In the genomic region with DNA sequence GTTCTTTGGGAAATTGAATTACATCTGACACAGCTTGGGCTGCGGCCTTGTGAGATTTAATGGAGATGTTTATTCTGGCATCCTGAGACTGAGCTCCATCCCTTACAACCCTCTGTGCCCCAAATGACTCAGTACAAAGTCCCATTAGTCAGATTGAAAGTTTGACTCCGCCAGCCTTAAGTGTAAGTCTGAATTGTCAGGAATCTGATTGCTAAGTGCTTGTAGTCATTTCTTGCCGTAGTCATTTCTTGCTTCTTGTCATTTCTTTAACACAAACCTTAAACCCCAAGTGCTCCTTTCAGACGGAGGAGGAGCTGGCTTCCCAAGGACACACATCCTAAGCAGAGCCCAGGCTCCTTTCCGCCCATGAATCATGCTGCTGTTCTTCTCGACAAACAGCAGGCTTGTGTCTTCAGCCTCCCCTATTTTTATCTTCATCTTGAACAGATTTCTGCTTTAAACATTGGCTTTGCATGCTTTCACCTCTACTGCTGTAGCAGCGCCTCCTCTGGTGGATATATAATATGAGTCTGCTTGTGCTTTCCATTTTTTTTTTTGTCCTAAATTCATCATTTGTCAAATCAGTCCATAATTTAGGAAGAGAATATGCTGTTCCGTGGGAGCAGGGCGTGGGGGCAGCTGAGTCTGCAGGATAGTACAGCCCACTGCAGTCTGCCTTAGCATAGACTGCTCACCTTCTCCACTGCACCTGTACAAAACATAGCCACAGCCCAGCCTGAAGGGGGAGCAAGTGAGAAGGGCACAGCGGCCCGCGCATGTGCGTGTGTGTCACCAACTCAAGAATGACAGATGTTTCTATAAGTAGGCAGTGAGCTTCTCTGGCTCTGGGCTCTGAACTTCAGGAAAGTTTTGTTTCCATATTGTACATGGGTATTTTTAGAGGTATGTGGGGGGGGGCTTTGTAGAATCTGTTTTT, we compare ENCODE assay signal across 10 mouse cellular contexts.
A peak's percentile ranks its signal among the peaks of the same experiment; 100 is the strongest.
DNase-seq lines count a peak whose midpoint lies in the region; ATAC-seq and TF ChIP-seq lines count a peak whose summit lies in the region.
"Had no signal": no experiment of that assay in that cellular context is flagged by ENCODE, and none has a peak within 500 bp of the region (broad histone marks: within the 10 kb centered on the region; RNA-seq: fewer than 3 reads in every experiment).

No protein-coding gene starts in this region.

- H3K4me2 ChIP-seq in intestine, postnatal 0 days (replicated peaks; ENCODE audit: low read depth) = no peak overlapping the region
- H3K4me2 ChIP-seq in intestine, embryonic 16.5 days (ENCODE audit: low read depth, low read length) = no peak overlapping the region
- no peak overlapping the region for H3K4me2 ChIP-seq in hindbrain, postnatal 0 days (ENCODE audit: low read depth, low read length)

- H3K36me3 ChIP-seq in intestine, postnatal 0 days (ENCODE audit: control insufficient read depth, insufficient read depth) = no peaks in the 10 kb centered on the region
- no peaks in the 10 kb centered on the region for H3K36me3 ChIP-seq in intestine, embryonic 16.5 days (ENCODE audit: control insufficient read depth, insufficient read depth, low read length)
- no peaks in the 10 kb centered on the region for H3K36me3 ChIP-seq in hindbrain, postnatal 0 days (ENCODE audit: insufficient read depth, low read length)

- ATAC-seq in intestine, postnatal 0 days = no peak
- ATAC-seq in intestine, embryonic 16.5 days = no peak
- no peak for ATAC-seq in hindbrain, postnatal 0 days

- H3K4me1 ChIP-seq in intestine, postnatal 0 days (replicated peaks; ENCODE audit: control insufficient read depth, insufficient read depth, low read length) = no peaks in the 10 kb centered on the region
- H3K4me1 ChIP-seq in intestine, embryonic 16.5 days (ENCODE audit: control insufficient read depth, insufficient read depth, low read length) = no peaks in the 10 kb centered on the region
- no peaks in the 10 kb centered on the region for H3K4me1 ChIP-seq in hindbrain, postnatal 0 days (ENCODE audit: insufficient read depth, low read length)

- H3K27ac ChIP-seq in intestine, postnatal 0 days (ENCODE audit: low read depth, low read length) = no peak overlapping the region
- H3K27ac ChIP-seq in intestine, embryonic 16.5 days (ENCODE audit: low read length) = no peak overlapping the region
- no peak overlapping the region for H3K27ac ChIP-seq in hindbrain, postnatal 0 days

- TF ChIP-seq CTCF in intestine, postnatal 0 days (IDR thresholded peaks at IDR 0.05; ENCODE audit: low read depth) = peak; percentile 47
- TF ChIP-seq CTCF in hindbrain, postnatal 0 days (IDR thresholded peaks at IDR 0.05; ENCODE audit: low read depth) = no peak

- H3K27me3 ChIP-seq in intestine, postnatal 0 days (replicated peaks; ENCODE audit: control insufficient read depth, insufficient read depth, low read length) = no peaks in the 10 kb centered on the region
- H3K27me3 ChIP-seq in intestine, embryonic 16.5 days (replicated peaks; ENCODE audit: control insufficient read depth, insufficient read depth, low read length) = no peaks in the 10 kb centered on the region
- no peaks in the 10 kb centered on the region for H3K27me3 ChIP-seq in hindbrain, postnatal 0 days (ENCODE audit: insufficient read depth, low read length)

- no peak overlapping the region for H3K9ac ChIP-seq in intestine, postnatal 0 days (ENCODE audit: low read depth, low read length)
- H3K9ac ChIP-seq in intestine, embryonic 16.5 days (ENCODE audit: low read depth, low read length) = no peak overlapping the region
- H3K9ac ChIP-seq in hindbrain, postnatal 0 days (replicated peaks; ENCODE audit: low read length) = no peak overlapping the region

- no peaks in the 10 kb centered on the region for H3K9me3 ChIP-seq in intestine, postnatal 0 days (ENCODE audit: control insufficient read depth)
- H3K9me3 ChIP-seq in intestine, embryonic 16.5 days (ENCODE audit: control insufficient read depth, low read length) = no peaks in the 10 kb centered on the region
- H3K9me3 ChIP-seq in hindbrain, postnatal 0 days (ENCODE audit: low read length) = no peaks in the 10 kb centered on the region

- WGBS in intestine, postnatal 0 days = 84% methylated on average over 13 of the region's 13 CpGs
- whole genome bisulfite sequencing in intestine, embryonic 16.5 days = 73% methylated on average over 13 of the region's 13 CpGs
- 89% methylated on average over 13 of the region's 13 CpGs for WGBS in hindbrain, postnatal 0 days

- peak; percentile 36 for DNase-seq in right cerebral cortex, postnatal 25 days
- no peak for DNase-seq in right cerebral cortex, postnatal 10 days (ENCODE audit: low spot score in 2 of 2)
- peak; percentile 80 for DNase-seq in fibroblast of lung, adult 2 months (ENCODE audit: low read depth)
- no peak for DNase-seq in cerebellum, adult 11 months
- DNase-seq in hindbrain, postnatal 0 days (ENCODE audit: low spot score) = no peak
- DNase-seq in Muller cell, postnatal 12 days (ENCODE audit: inconsistent ontology term) = no peak
- DNase-seq: heart, postnatal 10 days; liver had no signal

- H3K4me3 ChIP-seq in intestine, postnatal 0 days (ENCODE audit: low read depth, low read length) = no peak overlapping the region
- no peak overlapping the region for H3K4me3 ChIP-seq in intestine, embryonic 16.5 days (ENCODE audit: low read length)
- H3K4me3 ChIP-seq in hindbrain, postnatal 0 days (ENCODE audit: low read length) = no peak overlapping the region

Comparison
In these comparisons a context has a peak if more than half of its experiments do, and no peak if none do; other contexts are left out.
1. DNase-seq: peak in right cerebral cortex, postnatal 25 days (single experiment) and fibroblast of lung, adult 2 months (single experiment); none in right cerebral cortex, postnatal 10 days (0 of 2), cerebellum, adult 11 months (single experiment), hindbrain, postnatal 0 days (single experiment) and Muller cell, postnatal 12 days (single experiment).